Mouse (Mus musculus) E14TG2a.4 (cell line): ENCODE results near the gene Selenos.

Experiments
- CTCF ChIP-seq: conservative IDR thresholded peaks from 2 replicates; pipeline ENCODE4 v1.5.1; 2014; ENCODE audit warnings: low read length
- NANOG ChIP-seq: IDR thresholded peaks from 2 replicates; pipeline ENCODE4 v1.6.1; 2014; ENCODE audit warnings: borderline replicate concordance, low read length, mixed read lengths
- POU5F1 ChIP-seq: IDR thresholded peaks from 2 replicates; pipeline ENCODE4 v1.6.1; 2014; ENCODE audit warnings: low read length, borderline replicate concordance

DNA sequence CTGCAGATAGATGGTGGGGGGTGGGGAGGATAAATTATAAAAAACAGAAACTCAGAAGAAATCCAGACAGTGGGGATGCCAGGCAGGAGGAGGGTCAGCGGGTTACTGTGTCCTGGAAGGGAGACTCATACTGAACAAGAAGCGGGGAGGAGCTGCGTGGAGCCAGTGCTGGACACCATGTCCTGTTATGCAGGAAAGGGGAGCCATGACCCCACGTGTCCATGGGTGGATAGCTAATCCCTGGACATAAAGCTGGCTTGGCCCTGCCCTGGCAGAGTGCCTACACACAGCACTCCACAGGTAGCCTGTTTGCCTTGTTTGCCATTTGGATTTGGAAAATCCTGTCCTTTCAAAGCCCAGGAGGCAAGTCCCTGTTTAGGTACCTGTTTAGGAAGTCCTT is 31.5 kb upstream of the Selenos start:
- TF ChIP-seq CTCF (no peak), NANOG (no peak), POU5F1 (no peak)
